Mouse (Mus musculus) frontal cortex, postnatal 14 days (tissue): ENCODE results near the gene Gm15128.
"Not testable (repeated sequence)": the region's sequence is repeated elsewhere in the genome, so short reads cannot be mapped to it uniquely, and the experiment has no call there.

Experiments
- DNase-seq, 2 experiments: peaks; one replicate each; pipeline ENCODE4 v3.0.0; 2022; ENCODE audit warnings: low spot score in 2 of 2

Gene Gm15128

GRCm38 (mm10) chrX:147765691-147766090 lies at the start of gene Gm15128:
Gene Gm15128 (plus strand): TSS chrX:147765991.
- not testable (repeated sequence) for DNase-seq
